Mouse (Mus musculus): Measurements from ENCODE around the gene Fzd4.
A peak's percentile ranks its signal among the peaks of the same experiment; 100 is the strongest.

Gene Fzd4

GRCm38 (mm10) chr7:89404081-89404733, at the start of gene Fzd4, which contains the start of gene Tmem135:
Gene Fzd4, plus strand, starts transcription at chr7:89404355.
Gene Tmem135, minus strand, starts transcription at chr7:89404222.
- peak; percentile 44 to 54 for DNase-seq (ENCODE audit: low spot score in 2 of 2)

GRCm38 (mm10) chr7:89355519-89356255, 48.5 kb upstream of the Fzd4 start:
- no peak for DNase-seq (ENCODE audit: low spot score in 2 of 2)

- DNase-seq (ENCODE audit: low spot score in 2 of 2) = no peak
Measured at GRCm38 (mm10) chr7:89356307-89356706, 47.8 kb upstream of the Fzd4 start.

- DNase-seq (ENCODE audit: low spot score in 2 of 2) = no peak
Measured at GRCm38 (mm10) chr7:89363975-89364374, 40.2 kb upstream of the Fzd4 start.

GRCm38 (mm10) chr7:89365135-89365880, 38.8 kb upstream of the Fzd4 start:
- no peak for DNase-seq (ENCODE audit: low spot score in 2 of 2)

GRCm38 (mm10) chr7:89367643-89368042, 36.5 kb upstream of the Fzd4 start:
- DNase-seq (ENCODE audit: low spot score in 2 of 2) = no peak

GRCm38 (mm10) chr7:89370086-89370485, 34.1 kb upstream of the Fzd4 start:
- no peak for DNase-seq (ENCODE audit: low spot score in 2 of 2)

GRCm38 (mm10) chr7:89370917-89371316, 33.2 kb upstream of the Fzd4 start:
- DNase-seq (ENCODE audit: low spot score in 2 of 2) = no peak

GRCm38 (mm10) chr7:89371623-89372295, 32.4 kb upstream of the Fzd4 start:
- no peak for DNase-seq (ENCODE audit: low spot score in 2 of 2)

GRCm38 (mm10) chr7:89380935-89381705, 23.0 kb upstream of the Fzd4 start:
- no peak for DNase-seq (ENCODE audit: low spot score in 2 of 2)

GRCm38 (mm10) chr7:89382892-89383291, 21.3 kb upstream of the Fzd4 start:
- no peak for DNase-seq (ENCODE audit: low spot score in 2 of 2)

GRCm38 (mm10) chr7:89388981-89389380, 15.2 kb upstream of the Fzd4 start:
- DNase-seq (ENCODE audit: low spot score in 2 of 2) = no peak

- DNase-seq (ENCODE audit: low spot score in 2 of 2) = no peak
Measured at GRCm38 (mm10) chr7:89390660-89391059, 13.5 kb upstream of the Fzd4 start.

- DNase-seq (ENCODE audit: low spot score in 2 of 2) = no peak
Measured at GRCm38 (mm10) chr7:89391281-89391680, 12.9 kb upstream of the Fzd4 start.

- DNase-seq (ENCODE audit: low spot score in 2 of 2) = no peak
Measured at GRCm38 (mm10) chr7:89391831-89392230, 12.3 kb upstream of the Fzd4 start.

- DNase-seq (ENCODE audit: low spot score in 2 of 2) = no peak
Measured at GRCm38 (mm10) chr7:89392388-89392787, 11.8 kb upstream of the Fzd4 start.

- DNase-seq (ENCODE audit: low spot score in 2 of 2) = no peak
Measured at GRCm38 (mm10) chr7:89392825-89393224, 11.3 kb upstream of the Fzd4 start.

GRCm38 (mm10) chr7:89395399-89395798, 8.8 kb upstream of the Fzd4 start:
- no peak for DNase-seq (ENCODE audit: low spot score in 2 of 2)

GRCm38 (mm10) chr7:89396386-89396785, 7.8 kb upstream of the Fzd4 start:
- no peak for DNase-seq (ENCODE audit: low spot score in 2 of 2)

- DNase-seq (ENCODE audit: low spot score in 2 of 2) = no peak
Measured at GRCm38 (mm10) chr7:89397837-89398534, 6.2 kb upstream of the Fzd4 start.

GRCm38 (mm10) chr7:89400721-89401120, 3.4 kb upstream of the Fzd4 start:
- DNase-seq (ENCODE audit: low spot score in 2 of 2) = no peak
